1 mouse cellular context compared by ENCODE assay signal in genomic region chr19:37493921-37494485, GRCm38 (mm10).
TF ChIP-seq lines count a peak whose summit lies in the region.

No protein-coding gene starts in this region.

TF ChIP-seq in MEL, 35 proteins besides CTCF, POLR2A, EP300 and RAD21 (continued from another document):
- TF ChIP-seq ELF1 (IDR thresholded peaks at IDR 0.05; ENCODE audit: low read depth, low read length) (peak; percentile 58; the same call in 1 of the 2 replicates), POLR2AphosphoS2 (IDR thresholded peaks at IDR 0.05; ENCODE audit: low read length) (no peak), KAT2A (conservative IDR thresholded peaks at IDR 0.05; ENCODE audit: low read depth, low read length) (peak; percentile 60)
